8 mouse cellular contexts compared by ENCODE assay signal in the genomic region with DNA sequence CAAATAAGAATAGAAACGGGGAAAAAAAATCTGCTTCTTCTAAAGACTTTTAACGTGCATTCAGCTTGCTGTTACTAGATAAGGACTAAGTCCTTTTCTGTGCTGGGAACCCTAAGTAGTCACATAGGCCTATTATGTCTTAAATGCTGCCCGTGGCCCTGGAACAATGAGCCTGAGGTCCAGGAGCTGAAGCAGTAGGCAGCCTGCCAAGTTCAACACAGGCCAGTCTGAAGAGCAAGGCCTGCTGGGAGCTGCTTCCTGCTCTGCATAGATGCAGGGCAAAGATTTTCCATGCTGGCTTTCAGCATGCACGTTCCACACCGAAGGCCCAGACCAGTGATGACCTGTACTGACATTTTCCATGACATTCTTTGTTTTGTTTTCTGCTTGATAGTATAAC.
DNase-seq lines count a peak whose midpoint lies in the region; ATAC-seq and TF ChIP-seq lines count a peak whose summit lies in the region.

No protein-coding gene starts in this region.

- no peak overlapping the region for H3K4me3 ChIP-seq in brown adipose tissue, adult 24 weeks (ENCODE audit: insufficient read depth, low read depth, low read length)
- no peak overlapping the region for H3K4me3 ChIP-seq in embryonic fibroblast, embryonic 13.5 days (ENCODE audit: insufficient read depth, low read length)
- no peak overlapping the region for H3K4me3 ChIP-seq in kidney, adult 2 months (ENCODE audit: insufficient read depth, low read depth, low read length)
- H3K4me3 ChIP-seq in limb, embryonic 10.5 days = no peak overlapping the region
- no peak overlapping the region for H3K4me3 ChIP-seq in midbrain, embryonic 14.5 days (replicated peaks; ENCODE audit: low read depth, low read length)

- peaks cover 12% of the 10 kb centered on the region; the same call in 1 of the 2 replicates for H3K4me1 ChIP-seq in brown adipose tissue, adult 24 weeks (ENCODE audit: control insufficient read depth, insufficient read depth, insufficient read length, low read length)
- peaks cover 2% of the 10 kb centered on the region for H3K4me1 ChIP-seq in embryonic fibroblast, embryonic 13.5 days (ENCODE audit: control insufficient read depth, insufficient read depth, low read length)
- H3K4me1 ChIP-seq in kidney, adult 2 months (ENCODE audit: control insufficient read depth, insufficient read depth, low read length) = no peaks in the 10 kb centered on the region
- no peaks in the 10 kb centered on the region for H3K4me1 ChIP-seq in limb, embryonic 10.5 days
- H3K4me1 ChIP-seq in midbrain, embryonic 14.5 days (ENCODE audit: control insufficient read depth, insufficient read depth, low read length) = peaks cover 8% of the 10 kb centered on the region

- H3K27ac ChIP-seq in brown adipose tissue, adult 24 weeks (replicated peaks; ENCODE audit: low read depth, low read length) = peak overlapping the region; percentile 83; the same call in 1 of the 2 replicates
- H3K27ac ChIP-seq in embryonic fibroblast, embryonic 13.5 days (ENCODE audit: insufficient read depth, low read length) = peak overlapping the region; percentile 23
- no peak overlapping the region for H3K27ac ChIP-seq in kidney, adult 2 months (ENCODE audit: insufficient read depth, low read depth, low read length)
- no peak overlapping the region for H3K27ac ChIP-seq in limb, embryonic 10.5 days
- H3K27ac ChIP-seq in midbrain, embryonic 14.5 days (replicated peaks; ENCODE audit: low read depth, low read length) = peak overlapping the region; percentile 46

- no peak overlapping the region for H3K9ac ChIP-seq in midbrain, embryonic 14.5 days (replicated peaks; ENCODE audit: low read length)

- H3K9me3 ChIP-seq in limb, embryonic 10.5 days (replicated peaks) = no peaks in the 10 kb centered on the region
- no peaks in the 10 kb centered on the region for H3K9me3 ChIP-seq in midbrain, embryonic 14.5 days (ENCODE audit: control insufficient read depth, low read length)

- H3K27me3 ChIP-seq in kidney, adult 2 months (replicated peaks; ENCODE audit: control insufficient read depth, insufficient read depth, low read length) = no peaks in the 10 kb centered on the region
- H3K27me3 ChIP-seq in limb, embryonic 10.5 days (ENCODE audit: low read depth, poor library complexity, severe bottlenecking) = no peaks in the 10 kb centered on the region
- no peaks in the 10 kb centered on the region for H3K27me3 ChIP-seq in midbrain, embryonic 14.5 days (ENCODE audit: control insufficient read depth, insufficient read depth, low read length)

- peak; percentile 93 to 95 for DNase-seq in heart, adult 9 months (ENCODE audit: low spot score in 2 of 2)
- peak; percentile 94 for DNase-seq in kidney, adult 2 months
- peak; percentile 31 for DNase-seq in limb, embryonic 10.5 days (ENCODE audit: low spot score)
- DNase-seq in midbrain, embryonic 14.5 days = peak; percentile 85
- peak; percentile 10 for DNase-seq in telencephalon, adult 2 months (ENCODE audit: low read depth, low spot score)

- no peak for TF ChIP-seq CTCF in embryonic fibroblast, embryonic 13.5 days (IDR thresholded peaks at IDR 0.05; ENCODE audit: borderline replicate concordance, insufficient read depth, low read length)
- TF ChIP-seq CTCF in kidney, adult 2 months (conservative IDR thresholded peaks at IDR 0.05; ENCODE audit: insufficient read depth, insufficient read length, low read depth, low read length) = no peak

- TF ChIP-seq POLR2A in embryonic fibroblast, embryonic 13.5 days (IDR thresholded peaks at IDR 0.05; ENCODE audit: low read depth, low read length) = no peak
- no peak for TF ChIP-seq POLR2A in kidney, adult 2 months (IDR thresholded peaks at IDR 0.05; ENCODE audit: low read depth, low read length)

- no peaks in the 10 kb centered on the region for H3K36me3 ChIP-seq in kidney, adult 2 months (ENCODE audit: control insufficient read depth, insufficient read depth, low read length)
- no peaks in the 10 kb centered on the region for H3K36me3 ChIP-seq in limb, embryonic 10.5 days
- no peaks in the 10 kb centered on the region for H3K36me3 ChIP-seq in midbrain, embryonic 14.5 days (ENCODE audit: control insufficient read depth, insufficient read depth, low read length)

- ATAC-seq in midbrain, embryonic 14.5 days (ENCODE audit: low FRiP score, low TSS enrichment) = peak; percentile 69; the same call in 1 of the 2 replicates
- ATAC-seq in erythroblast, adult 5-6 weeks (replicated peaks; ENCODE audit: low FRiP score, poor library complexity, severe bottlenecking) = no peak

- WGBS in kidney, adult 2 months = 14% methylated on average over 5 of the region's 5 CpGs
- 79% methylated on average over 5 of the region's 5 CpGs for WGBS in limb, embryonic 10.5 days
- 3% methylated on average over 5 of the region's 5 CpGs for WGBS in midbrain, embryonic 14.5 days

- H3K4me2 ChIP-seq in midbrain, embryonic 14.5 days (ENCODE audit: low read length) = no peak overlapping the region

Comparison
In these comparisons a context has a peak if more than half of its experiments do, and no peak if none do; other contexts are left out.
1. H3K27ac ChIP-seq: peak in brown adipose tissue, adult 24 weeks (single experiment), embryonic fibroblast, embryonic 13.5 days (single experiment) and midbrain, embryonic 14.5 days (single experiment); none in kidney, adult 2 months (single experiment) and limb, embryonic 10.5 days (single experiment).
2. DNase-seq: peak in every context shown above with its lines; median percentile 94 in heart, adult 9 months; 94 in kidney, adult 2 months; 85 in midbrain, embryonic 14.5 days; 31 in limb, embryonic 10.5 days; 10 in telencephalon, adult 2 months.